Comparison of ENCODE assay signal across 8 mouse cellular contexts in the genomic region with DNA sequence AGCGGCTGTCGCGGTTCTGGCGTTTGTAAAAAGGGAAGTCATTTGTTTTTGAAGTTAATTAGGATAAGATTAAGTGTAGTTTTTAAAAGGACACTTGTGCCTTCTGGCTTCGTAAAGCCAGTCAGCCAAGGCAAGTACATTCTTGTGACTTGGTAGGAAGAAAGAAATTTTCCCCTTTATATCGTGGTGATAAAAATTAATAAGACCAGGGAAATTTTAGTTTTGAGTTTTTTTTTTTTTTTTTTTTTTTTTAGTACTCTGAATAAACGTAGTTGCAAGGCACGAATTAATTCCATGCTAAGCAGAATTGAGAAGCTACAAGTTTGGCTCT. TPM values are rescaled to one million over a fixed set of nuclear protein-coding genes. Genes with fewer than 3 reads are reported as not detected.
DNase-seq lines count a peak whose midpoint lies in the region; ATAC-seq and TF ChIP-seq lines count a peak whose summit lies in the region.

No protein-coding gene starts in this region.

- peak overlapping the region; percentile 79 for H3K4me2 ChIP-seq in embryonic facial prominence, embryonic 14.5 days (ENCODE audit: low read depth, low read length)
- peak overlapping the region; percentile 61 for H3K4me2 ChIP-seq in intestine, embryonic 15.5 days (replicated peaks)
- peak overlapping the region; percentile 81 for H3K4me2 ChIP-seq in neural tube, embryonic 12.5 days (replicated peaks)

- H3K27me3 ChIP-seq in embryonic facial prominence, embryonic 14.5 days (replicated peaks; ENCODE audit: control insufficient read depth, insufficient read depth, low read length), result no peaks in the 10 kb centered on the region
- H3K27me3 ChIP-seq in intestine, embryonic 15.5 days (replicated peaks), result no peaks in the 10 kb centered on the region
- no peaks in the 10 kb centered on the region for H3K27me3 ChIP-seq in neural tube, embryonic 12.5 days (replicated peaks)

- H3K36me3 ChIP-seq in embryonic facial prominence, embryonic 14.5 days (ENCODE audit: control insufficient read depth, insufficient read depth, low read length), result peaks cover 22% of the 10 kb centered on the region
- peaks cover 1% of the 10 kb centered on the region; the same call in 1 of the 2 replicates for H3K36me3 ChIP-seq in intestine, embryonic 15.5 days
- peaks cover 22% of the 10 kb centered on the region for H3K36me3 ChIP-seq in neural tube, embryonic 12.5 days

- TF ChIP-seq POLR2A in lung, adult 2 months (IDR thresholded peaks at IDR 0.05; ENCODE audit: borderline replicate concordance, extremely low read depth, low read depth, low read length), result no peak

- no peaks in the 10 kb centered on the region for H3K9me3 ChIP-seq in embryonic facial prominence, embryonic 14.5 days (ENCODE audit: control insufficient read depth, low read length)
- H3K9me3 ChIP-seq in intestine, embryonic 15.5 days, result no peaks in the 10 kb centered on the region
- no peaks in the 10 kb centered on the region for H3K9me3 ChIP-seq in neural tube, embryonic 12.5 days

- peak overlapping the region; percentile 84 for H3K9ac ChIP-seq in embryonic facial prominence, embryonic 14.5 days (ENCODE audit: low read depth, low read length)
- peak overlapping the region; percentile 78 for H3K9ac ChIP-seq in intestine, embryonic 15.5 days
- H3K9ac ChIP-seq in neural tube, embryonic 12.5 days, result peak overlapping the region; percentile 93

- DNase-seq in lung, adult 2 months, result no peak
- no peak for DNase-seq in lung, postnatal 14 days
- no peak for DNase-seq in embryonic facial prominence, embryonic 14.5 days (ENCODE audit: low spot score)
- no peak for DNase-seq in natural killer cell, adult 2 months (ENCODE audit: low spot score in 2 of 2)
- DNase-seq in c-Kit-positive CD71-positive TER-119-positive erythroid progenitor cells, embryonic 14.5 days (ENCODE audit: low spot score), result no peak
- no peak for DNase-seq in lung, adult 18-20 months

- WGBS in lung, adult 2 months, result under 1% methylated on average over 8 of the region's 8 CpGs
- WGBS in embryonic facial prominence, embryonic 14.5 days, result 1% methylated on average over 8 of the region's 8 CpGs
- 1% methylated on average over 8 of the region's 8 CpGs for WGBS in intestine, embryonic 15.5 days
- under 1% methylated on average over 8 of the region's 8 CpGs for WGBS in neural tube, embryonic 12.5 days

- no peak for ATAC-seq in embryonic facial prominence, embryonic 14.5 days (ENCODE audit: low read depth)
- ATAC-seq in intestine, embryonic 15.5 days, result no peak
- no peak for ATAC-seq in neural tube, embryonic 12.5 days (ENCODE audit: low FRiP score, low read depth)

- no peaks in the 10 kb centered on the region; the same call in 1 of the 2 replicates for H3K4me1 ChIP-seq in lung, adult 2 months (ENCODE audit: control insufficient read depth, insufficient read depth, low read length)
- peaks cover 10% of the 10 kb centered on the region; the same call in 1 of the 2 replicates for H3K4me1 ChIP-seq in embryonic facial prominence, embryonic 14.5 days (ENCODE audit: control insufficient read depth, insufficient read depth, low read length)
- peaks cover 8% of the 10 kb centered on the region; the same call in 1 of the 2 replicates for H3K4me1 ChIP-seq in intestine, embryonic 15.5 days (replicated peaks)
- H3K4me1 ChIP-seq in neural tube, embryonic 12.5 days, result peaks cover 19% of the 10 kb centered on the region

- TF ChIP-seq CTCF in lung, adult 2 months (IDR thresholded peaks at IDR 0.05; ENCODE audit: insufficient read depth, low read length), result no peak

- peak overlapping the region; percentile 68 for H3K4me3 ChIP-seq in lung, adult 2 months (replicated peaks; ENCODE audit: extremely low read depth, low read depth, low read length)
- peak overlapping the region; percentile 86 for H3K4me3 ChIP-seq in embryonic facial prominence, embryonic 14.5 days (ENCODE audit: low read depth, low read length)
- H3K4me3 ChIP-seq in intestine, embryonic 15.5 days (replicated peaks), result peak overlapping the region; percentile 83
- H3K4me3 ChIP-seq in neural tube, embryonic 12.5 days, result peak overlapping the region; percentile 93

- peak overlapping the region; percentile 77 for H3K27ac ChIP-seq in embryonic facial prominence, embryonic 14.5 days (replicated peaks; ENCODE audit: low read depth, low read length)
- peak overlapping the region; percentile 77 for H3K27ac ChIP-seq in intestine, embryonic 15.5 days
- H3K27ac ChIP-seq in neural tube, embryonic 12.5 days, result peak overlapping the region; percentile 89; the same call in 1 of the 2 replicates

RNA-seq across cellular contexts. Expression of gene Zbed4, which starts 0.9 kb away (rescaled TPM):
- 3.1 and 4.2 TPM in 2 replicates for polyA plus RNA-seq in lung, adult 2 months (2012; rRNA removed)
- polyA plus RNA-seq in embryonic facial prominence, embryonic 14.5 days (2014; fragmentation: Nextera tagmentation; extraction: Ambion mirVana), result 14.9 and 16.5 TPM in 2 replicates
- polyA plus RNA-seq in intestine, embryonic 15.5 days (2015; fragmentation: Nextera tagmentation; extraction: Ambion mirVana), result 14.0 and 14.7 TPM in 2 replicates
- polyA plus RNA-seq in neural tube, embryonic 12.5 days (2016; fragmentation: Nextera tagmentation; extraction: Ambion mirVana), result 34.2 and 36.3 TPM in 2 replicates

RNA-seq across cellular contexts. Expression of gene Brd1, which starts 18.3 kb away (rescaled TPM):
- polyA plus RNA-seq in lung, adult 2 months (2012; rRNA removed), result 16.4 and 19.8 TPM in 2 replicates
- 22.2 and 23.0 TPM in 2 replicates for polyA plus RNA-seq in embryonic facial prominence, embryonic 14.5 days (2014; fragmentation: Nextera tagmentation; extraction: Ambion mirVana)
- polyA plus RNA-seq in intestine, embryonic 15.5 days (2015; fragmentation: Nextera tagmentation; extraction: Ambion mirVana), result 17.1 and 17.2 TPM in 2 replicates
- 23.3 and 24.6 TPM in 2 replicates for polyA plus RNA-seq in neural tube, embryonic 12.5 days (2016; fragmentation: Nextera tagmentation; extraction: Ambion mirVana)
